Mouse (Mus musculus): ENCODE results near the gene Chd3.

The Chd3 gene

DNA sequence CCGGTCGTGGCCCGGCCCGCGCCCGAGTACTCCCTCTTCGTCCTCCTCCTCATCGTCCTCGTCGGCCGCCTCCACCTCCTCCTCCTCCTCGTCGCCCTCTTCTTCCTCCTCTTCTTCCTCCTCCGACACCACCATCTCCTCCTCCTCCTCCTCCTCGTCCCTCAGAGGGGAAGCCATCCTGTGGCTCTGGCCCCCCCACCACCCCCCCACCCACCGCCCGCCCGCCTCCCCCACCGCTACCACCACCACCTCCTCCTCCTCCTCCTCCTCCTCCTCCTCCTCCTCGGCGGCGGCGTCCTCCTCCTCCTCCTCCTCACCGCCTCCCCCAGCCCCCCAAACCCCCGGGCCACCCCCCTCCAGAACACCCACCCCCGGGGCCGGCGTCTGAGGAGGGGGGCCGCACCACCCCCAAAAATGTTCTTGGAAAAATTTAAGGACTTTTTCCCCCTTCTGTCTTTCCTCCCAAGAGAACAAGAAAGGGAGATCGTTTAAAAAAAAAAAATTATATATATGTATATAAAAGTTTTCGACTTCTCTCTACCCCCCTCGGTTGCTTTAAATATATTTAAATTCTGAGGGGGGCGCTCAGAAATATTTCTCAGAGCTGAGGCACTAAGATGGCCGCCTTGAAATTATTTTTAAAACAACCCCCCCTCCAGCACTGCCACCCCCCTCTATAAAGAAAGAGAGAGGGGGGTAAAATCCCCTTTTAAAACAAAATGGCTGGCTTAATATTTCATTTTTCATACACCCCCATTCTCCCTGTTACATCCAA, at the start of gene Chd3:
Chd3 (minus strand) TSS at position 192 of the 775 bp plus-strand sequence.
- DNase-seq (ENCODE audit: low read depth) = no peak

DNA sequence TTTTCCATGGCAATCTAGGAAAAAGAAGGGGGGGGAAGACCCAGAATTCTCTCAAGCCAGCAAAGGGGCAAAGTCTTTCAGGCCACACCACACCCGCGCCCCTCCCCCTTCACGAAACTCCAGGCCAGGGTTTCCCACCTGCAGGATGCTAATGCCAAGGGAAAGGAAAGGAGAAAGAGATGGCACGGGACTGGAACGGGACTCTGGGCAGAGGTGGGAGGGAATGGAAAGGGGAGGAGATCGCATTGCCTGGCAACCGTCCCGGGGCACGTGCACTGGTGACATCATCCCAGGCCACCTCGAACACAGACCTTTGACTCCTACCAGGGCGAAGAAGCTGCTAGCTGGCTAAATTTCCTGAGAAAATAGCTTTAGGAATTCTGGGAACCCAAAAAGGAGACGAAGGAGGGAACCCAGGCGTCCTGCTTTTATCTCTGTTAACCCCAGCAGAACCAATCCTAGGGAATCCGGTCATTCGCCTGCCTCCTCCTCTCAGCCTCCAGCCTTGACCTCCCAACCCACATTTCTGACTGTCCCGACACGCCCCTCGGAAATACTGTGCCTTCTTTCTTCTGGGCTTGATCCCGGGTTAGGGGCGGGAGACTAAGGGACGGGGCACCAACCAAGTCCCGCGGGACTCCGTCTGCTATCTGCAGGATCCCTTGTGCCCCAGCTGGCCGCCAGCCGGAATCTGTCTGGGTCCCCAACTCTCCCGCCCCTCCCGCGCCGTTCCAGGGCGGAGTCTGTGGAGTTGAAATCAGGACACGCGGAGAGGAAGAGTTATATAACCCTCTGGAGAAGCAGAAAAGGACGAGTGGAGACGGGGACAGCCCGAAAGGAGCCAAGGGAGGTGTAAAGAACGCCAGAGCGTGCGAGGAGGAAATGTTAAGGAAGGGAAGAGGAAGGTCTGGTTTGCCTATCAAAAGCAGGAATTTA, 48.5 kb upstream of the Chd3 start:
- DNase-seq (ENCODE audit: low read depth) = peak; percentile 97

DNA sequence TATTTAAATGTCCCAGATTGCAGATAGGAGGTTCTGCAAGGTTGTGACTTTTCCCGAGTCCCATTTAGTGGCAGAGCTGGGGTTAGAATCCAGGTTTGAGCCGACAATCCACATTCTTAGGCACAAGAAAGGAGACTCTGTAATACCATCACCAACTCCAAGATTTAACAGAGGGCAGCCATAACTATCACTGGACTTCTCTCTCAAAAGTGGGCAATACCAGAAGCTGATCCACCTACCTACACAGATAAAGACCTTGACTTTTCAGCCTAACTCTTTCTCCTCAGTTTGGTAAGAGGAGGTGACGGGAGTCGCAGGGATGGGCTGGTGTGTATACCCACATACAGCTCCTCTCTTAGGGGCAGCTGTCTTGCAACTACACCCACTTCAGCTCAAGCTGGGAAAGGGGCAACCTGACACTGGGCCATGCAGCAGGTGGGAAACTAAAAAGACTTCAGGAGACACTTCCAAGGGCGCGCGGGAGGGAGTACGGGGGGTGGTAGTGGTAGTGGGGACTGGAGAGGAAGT, 47.8 kb upstream of the Chd3 start:
- DNase-seq (ENCODE audit: low read depth) = no peak

DNA sequence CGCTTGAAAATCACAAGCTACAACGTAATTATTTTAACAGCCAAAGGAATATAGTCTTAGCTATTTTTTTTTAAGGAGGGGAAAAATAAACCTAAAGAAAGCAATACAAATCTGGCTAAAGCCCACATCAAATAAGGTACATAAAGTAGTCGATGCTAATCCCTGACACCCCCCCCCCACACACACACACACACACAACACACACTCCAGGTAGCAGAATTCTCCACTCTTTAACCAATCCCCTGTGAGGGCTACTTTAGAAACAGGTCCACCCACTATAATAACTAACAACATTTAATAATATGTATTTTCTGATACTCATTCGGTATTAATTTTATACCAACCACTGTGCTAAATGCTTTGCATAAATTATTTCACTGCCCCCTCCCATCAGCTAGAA, 47.3 kb upstream of the Chd3 start:
- DNase-seq (ENCODE audit: low read depth) = no peak

DNA sequence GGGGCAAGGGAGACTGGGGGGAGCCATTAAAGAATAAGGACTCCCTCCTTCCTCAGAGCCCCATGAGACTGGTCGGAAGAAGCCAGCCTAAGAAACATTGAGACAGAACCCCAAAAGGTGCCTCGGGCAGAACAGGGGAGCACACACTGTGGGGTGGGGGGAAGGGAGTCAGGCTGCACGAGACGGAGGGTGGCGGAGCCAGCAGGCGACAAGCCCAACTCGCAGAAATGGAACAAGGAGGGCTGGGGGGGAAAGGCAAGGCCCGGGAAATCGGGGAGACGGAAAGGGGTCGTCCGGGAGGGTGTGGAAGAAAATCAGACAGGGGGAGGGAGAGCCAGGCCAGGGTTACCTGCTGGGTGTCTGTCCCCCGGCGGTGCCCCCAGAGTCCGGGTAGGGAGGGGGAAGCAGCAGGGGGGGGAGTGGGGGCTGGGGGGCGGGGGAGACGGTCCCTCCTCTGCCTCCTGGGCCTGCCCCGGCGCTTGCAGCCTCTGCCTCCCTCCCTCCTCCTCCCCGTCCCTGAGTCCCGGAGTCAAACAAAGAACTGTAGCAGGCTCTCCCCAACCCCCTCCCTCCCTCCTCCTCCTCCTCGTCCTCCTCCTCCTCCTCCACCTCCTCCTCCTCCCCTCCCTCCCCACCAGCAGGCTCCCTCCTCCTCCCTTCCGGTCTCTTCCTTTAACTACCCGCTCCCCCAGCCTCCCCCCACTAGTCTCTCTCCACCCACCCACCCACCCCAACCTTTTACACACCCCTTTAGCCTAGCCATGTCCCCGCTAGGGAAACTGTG, 46.7 kb upstream of the Chd3 start:
- DNase-seq (ENCODE audit: low read depth) = peak; percentile 78

DNA sequence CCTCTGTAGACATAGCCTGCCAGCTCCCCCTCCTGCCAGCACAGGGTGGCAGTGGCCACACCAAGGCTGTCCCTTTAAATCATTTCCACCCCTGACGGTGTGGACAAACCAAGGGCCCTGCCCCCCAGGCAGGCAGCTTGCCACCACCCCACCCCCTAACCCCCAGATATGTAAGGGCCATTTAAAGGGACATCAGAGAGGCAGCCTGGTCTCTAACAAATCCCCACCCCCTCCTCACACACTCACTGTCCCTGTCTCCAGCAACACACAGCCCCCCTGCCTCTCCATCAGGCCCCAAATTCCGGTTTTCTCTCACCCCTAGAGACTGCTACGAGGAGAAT, 46.1 kb upstream of the Chd3 start:
- DNase-seq (ENCODE audit: low read depth) = peak; percentile 65

DNA sequence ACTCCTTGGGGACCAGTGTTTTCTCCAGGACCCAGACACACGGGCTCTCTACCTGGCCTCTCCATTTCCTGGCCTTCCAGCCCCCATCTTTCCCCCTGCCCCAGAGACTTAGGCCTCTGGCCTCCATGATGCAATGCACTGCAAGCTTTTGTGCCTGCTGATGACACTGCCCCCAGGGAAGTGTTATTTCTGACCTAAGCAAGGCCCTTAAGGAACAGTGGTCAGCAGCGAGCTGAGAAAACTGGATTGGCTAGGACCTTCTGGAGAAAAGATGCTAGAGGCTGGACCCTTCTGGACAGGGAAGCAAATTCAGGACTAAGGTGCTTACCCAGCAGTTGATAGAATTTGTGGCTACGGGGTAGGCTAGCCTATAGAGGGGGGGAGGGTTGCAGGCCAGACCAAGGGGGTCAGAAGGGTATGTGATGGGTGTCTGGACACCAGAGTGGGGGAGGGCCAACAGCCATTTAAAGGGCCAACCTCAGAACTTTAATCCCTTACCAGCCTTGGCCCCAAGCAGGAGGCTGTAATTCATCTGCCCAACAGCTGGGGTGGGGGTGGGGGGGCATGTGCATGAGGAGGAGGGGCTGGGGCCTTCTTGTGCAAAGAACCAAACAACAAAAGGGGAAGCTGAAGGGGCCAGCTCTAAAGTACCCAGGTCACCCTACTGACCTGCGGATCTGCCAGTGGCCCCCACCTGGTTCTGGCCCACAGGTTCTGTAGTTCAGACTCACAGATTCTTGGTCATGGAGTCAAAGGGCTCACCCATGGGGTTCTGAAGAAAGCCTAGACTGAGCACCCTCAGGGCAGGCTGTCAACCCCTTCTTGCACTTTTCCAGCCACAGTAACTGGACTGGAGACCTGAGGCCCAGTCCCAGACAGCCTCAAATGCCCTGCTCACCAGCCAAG, 45.5 kb upstream of the Chd3 start:
- peak; percentile 57 for DNase-seq (ENCODE audit: low read depth)

DNA sequence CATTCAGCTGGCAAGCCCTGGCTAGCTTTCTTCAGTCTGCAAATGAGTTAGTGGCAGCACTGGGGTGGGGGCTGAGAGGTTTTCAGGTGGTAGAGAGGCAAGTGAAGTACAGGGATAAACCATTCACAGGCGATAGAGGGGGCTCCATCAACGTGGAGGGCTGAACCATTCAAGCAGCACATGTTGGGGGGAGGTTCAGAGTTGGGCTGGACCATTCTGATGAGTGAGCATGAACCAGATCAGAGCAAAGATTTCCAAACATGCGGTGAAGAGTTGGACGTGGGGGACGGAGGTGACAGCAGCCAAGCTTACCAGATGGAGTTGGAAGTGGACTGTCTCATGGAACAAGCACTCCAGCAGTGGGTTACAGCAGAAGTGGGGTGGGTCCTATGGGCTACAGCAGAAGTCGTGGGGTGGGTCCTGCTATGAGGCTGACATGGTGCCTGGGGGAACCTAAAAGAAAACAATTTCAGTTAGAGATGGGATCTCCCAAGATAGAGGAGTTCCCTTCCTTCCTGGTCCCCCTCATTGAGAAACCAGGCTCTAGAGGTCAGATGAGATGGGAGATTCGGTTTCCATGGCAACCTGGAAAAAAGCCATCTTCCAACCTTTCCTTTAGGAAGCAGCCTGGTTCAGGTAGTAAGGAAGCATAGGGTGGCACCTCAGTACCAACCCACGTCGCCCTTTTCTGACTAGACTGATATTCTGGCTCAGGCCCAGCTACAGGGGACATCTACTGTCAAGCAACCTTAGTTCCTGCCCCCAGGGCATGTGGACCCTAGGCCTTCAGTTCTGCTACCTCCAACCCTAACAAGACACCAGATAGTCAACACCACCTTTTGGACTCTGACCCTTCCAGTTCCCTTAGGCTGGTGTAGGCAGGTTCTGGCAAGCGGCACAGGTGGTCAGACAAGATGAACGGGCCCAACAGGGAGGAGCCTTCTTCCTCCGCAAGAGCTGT, 44.3 kb upstream of the Chd3 start, which contains the start of gene Kdm6b:
Kdm6b (minus strand) TSS at position 455 of the 961 bp plus-strand sequence.
- peak; percentile 54 for DNase-seq (ENCODE audit: low read depth)

DNA sequence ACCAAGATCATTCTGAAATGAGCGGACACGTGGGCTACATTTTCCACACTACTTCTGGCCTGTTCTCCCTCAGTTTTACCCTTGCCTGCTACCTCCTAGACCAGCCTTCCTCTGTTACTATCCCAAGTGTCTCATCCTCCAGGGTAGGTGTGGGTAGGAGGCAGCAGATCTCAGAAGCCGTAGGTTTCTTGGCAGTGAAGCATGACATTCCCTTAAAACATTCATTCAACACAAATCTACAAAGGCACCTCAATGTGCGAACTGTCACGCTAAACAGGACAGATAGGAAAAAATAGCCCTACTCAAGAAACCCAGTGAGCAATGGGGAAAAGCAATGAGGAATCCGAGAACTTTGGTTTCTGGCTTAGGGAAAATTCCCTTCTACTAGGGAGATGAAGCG, 43.3 kb upstream of the Chd3 start:
- no peak for DNase-seq (ENCODE audit: low read depth)

DNA sequence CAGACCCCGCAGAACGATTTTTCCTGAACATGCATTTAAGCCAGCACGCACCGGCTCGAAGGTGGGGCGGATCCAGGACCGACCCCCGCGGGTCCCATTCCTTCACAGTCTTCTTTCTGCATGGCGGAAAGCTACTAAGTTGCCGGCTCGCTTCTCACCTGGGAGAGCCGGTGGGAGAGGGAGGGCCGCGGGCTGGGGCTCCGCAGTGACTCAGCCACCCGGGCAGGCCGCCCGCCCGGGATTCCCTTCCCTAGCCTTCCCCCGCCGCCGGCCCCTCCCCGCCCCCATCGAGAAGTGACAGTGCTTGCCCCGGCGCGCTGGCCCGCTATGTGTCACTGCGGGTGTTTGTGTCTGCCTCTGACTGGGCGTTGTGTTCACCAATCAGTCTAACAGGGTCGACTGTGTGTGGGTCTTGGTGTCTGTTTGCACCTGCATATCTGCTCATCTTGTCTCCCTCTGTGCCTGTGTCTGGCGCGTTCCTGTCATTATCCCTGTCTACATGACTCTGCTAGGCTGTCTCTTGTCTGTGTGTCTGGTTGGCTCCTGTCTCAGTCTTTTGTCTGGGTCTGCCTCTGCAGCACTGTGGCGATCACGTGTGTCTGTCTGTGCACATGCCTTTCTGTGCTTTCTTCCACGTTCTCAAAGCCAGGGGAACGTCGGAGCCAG, 42.5 kb upstream of the Chd3 start:
- peak; percentile 92 for DNase-seq (ENCODE audit: low read depth)

DNA sequence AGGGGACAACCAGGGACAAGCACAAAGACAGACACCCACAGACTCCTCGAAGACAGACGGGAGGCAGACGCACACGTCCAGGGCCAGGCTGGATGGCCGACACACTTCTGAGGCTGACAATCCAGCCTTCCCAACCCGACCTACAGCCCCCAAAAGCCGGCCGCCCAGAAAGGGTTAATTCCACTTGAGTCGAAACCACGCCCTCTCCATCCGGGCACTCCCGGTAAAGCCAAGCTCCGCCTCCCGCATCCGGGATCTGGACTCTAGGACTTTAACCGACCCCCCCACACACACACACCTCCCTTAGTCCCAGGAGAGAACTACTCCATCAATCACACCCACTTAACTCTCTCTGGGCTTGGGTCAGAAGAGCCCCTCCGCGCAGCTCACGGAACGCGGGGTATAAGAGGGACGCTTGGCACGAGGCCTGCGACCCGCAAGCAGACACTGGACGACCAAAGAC, 41.9 kb upstream of the Chd3 start:
- peak; percentile 97 for DNase-seq (ENCODE audit: low read depth)

DNA sequence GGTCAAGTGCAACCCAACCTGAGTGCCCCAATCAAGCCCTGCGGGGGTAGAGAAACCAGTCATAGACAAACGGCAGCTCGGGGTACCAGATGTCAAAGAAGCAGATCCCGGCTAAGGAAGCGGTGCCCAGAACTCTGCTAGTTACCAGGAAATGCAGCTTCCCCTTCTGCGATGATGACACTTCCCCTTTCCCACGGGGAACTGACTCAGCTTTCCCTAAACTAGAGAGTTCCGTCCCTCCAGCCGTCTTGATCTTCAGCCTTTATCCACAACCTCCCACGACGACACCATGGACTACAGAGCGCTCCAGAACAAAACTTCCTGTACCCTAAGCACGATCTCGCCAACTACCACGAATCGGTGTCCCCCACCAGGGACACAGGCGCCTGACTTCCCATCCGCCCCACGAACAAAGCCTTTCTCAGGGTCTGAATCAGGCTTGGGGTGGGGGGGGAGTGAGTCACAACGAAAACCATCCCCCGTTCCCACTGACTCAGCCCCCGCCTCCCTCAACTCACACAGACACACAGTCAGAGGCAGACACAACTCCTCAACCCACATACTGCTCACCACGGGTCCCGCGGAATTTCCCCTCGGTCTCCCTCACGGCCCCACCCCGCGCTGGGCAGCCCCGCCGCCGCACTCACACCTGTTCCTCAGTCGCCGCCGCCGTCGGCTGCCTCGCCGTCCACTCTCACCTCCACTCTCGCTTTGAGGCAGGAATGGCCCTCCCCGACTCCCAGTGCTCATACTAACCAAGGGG, 41.3 kb upstream of the Chd3 start:
- peak; percentile 84 for DNase-seq (ENCODE audit: low read depth)

DNA sequence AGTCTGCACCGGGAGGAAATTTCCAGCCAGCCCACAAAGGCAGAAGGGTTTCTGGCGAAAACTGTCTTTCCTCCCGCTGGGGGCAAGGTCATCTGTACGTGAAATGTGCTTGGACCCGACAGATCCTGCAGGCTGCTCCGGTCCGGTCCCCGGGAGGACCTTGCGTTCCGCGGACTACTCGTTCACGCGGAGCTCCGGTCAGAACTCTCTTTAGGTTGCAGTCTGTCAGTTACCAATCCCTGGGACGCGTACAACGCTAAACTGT, 40.8 kb upstream of the Chd3 start:
- DNase-seq (ENCODE audit: low read depth) = no peak

DNA sequence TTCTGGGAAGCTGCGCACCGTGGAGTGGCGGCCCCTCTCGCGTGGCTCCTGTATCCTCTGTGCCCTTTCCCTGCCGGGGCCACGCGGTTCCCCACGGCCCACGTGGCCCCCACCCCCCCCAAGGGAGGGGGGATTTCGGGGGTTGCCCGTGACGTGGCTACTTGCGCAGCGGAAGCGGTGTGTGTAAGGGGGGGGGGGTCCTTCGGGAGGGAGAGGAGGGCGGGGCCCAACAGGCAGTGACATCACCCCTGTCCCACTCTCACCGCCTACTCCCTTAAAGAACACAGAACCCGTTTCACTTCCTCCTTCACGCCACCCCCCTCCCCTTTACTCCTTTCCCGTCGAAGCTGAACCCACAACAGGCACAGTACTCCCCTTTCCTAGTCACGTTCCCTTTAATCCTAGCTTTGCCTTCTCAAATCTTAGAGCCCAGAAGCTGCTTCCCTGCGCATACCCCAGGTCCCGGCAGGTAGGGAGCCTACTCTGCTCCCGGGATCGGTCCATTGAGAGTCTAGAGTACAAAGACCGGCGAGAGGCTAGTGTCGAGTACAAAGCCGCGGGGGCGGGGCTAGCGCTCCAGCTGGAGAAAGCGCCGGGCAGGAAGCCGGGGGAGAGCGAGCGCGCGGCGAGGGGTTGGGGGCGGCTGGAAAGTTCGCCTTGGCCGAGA, 40.3 kb upstream of the Chd3 start:
- peak; percentile 80 for DNase-seq (ENCODE audit: low read depth)

DNA sequence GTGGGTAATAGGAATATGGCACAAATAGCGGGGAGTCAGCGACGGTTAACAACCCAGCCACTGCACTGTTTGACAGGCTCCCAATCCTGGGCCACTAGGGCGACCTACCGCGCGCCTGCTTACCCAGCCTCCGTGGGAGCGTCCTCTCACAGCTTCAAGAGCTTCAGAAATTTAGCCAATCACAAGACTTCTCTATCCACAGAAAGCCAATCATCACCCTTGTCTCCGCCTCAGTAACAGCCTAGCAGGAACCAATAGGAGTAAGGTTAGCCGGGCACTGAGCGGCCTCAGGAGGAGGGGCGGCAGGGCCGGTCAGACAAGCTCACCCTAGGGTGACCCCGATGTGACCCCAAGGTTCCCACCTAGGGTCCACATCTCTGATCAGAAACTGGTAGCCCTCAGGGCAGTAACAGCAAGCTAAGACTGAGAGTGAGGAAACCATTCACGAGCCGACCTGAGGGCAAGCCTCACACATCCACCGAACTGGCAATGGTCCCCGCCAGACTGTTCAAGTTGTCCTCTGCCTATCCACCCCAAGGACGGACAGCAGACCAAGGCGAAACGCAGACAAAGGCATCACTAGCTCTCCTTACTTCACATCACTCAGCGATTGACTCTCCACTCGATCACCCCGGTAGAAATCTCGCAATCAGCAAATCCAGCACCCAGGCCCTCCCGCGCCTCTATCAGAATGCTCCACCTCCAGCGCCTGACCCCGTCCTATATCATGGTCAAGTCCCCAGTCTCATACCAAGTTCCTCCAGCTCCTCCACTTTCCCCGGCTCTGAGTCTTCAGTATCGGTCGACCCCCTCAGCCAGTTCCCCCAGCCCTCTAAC, 39.6 kb upstream of the Chd3 start:
- peak; percentile 89 for DNase-seq (ENCODE audit: low read depth)

DNA sequence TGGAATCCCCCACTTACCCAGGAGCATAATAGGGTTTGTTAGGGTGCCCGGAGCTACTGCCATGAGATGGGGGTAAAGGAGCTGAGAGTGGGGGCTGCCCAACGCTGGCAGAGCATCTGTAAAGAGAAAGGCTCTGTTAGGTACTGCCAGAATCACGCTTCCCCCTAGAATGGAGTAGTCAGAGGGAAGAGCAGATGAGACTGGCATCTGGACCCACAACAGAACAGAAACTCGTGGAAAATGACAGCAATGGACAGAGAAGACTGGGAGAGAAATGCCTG, 38.5 kb upstream of the Chd3 start:
- no peak for DNase-seq (ENCODE audit: low read depth)
